Mouse (Mus musculus) intestine, postnatal 0 days (tissue): ENCODE measurements around the gene Ccnb3. TPM values are rescaled to one million over a fixed set of nuclear protein-coding genes. Genes with fewer than 3 reads are reported as not detected.

Source experiments
- ATAC-seq: fragments of 200-750 bp; cut with Nextera tagmentation; 2 replicates; pipeline ENCODE4 v1.8.0; 2017; ENCODE audit warnings: mild to moderate bottlenecking, moderate TSS enrichment, moderate library complexity
- H3K27ac ChIP-seq: fragments of 300-500 bp; sonication (generic); 2 replicates; pipeline ENCODE4 v1.5.1; 2014; ENCODE audit warnings: mild to moderate bottlenecking, low read depth, low read length, moderate library complexity
- H3K27me3 ChIP-seq: fragments of 300-500 bp; sonication (generic); replicated peaks from 2 replicates; pipeline ENCODE4 v1.6.1; 2014; ENCODE audit warnings: low read length, mixed read lengths; ENCODE audit not compliant: control insufficient read depth, insufficient read depth
- H3K36me3 ChIP-seq: fragments of 300-500 bp; sonication (generic); 2 replicates; pipeline ENCODE4 v1.6.1; 2014; ENCODE audit warnings: mild to moderate bottlenecking, moderate library complexity; ENCODE audit not compliant: control insufficient read depth, insufficient read depth
- H3K4me1 ChIP-seq: fragments of 300-500 bp; sonication (generic); replicated peaks from 2 replicates; pipeline ENCODE4 v1.6.1; 2014; ENCODE audit warnings: antibody characterized with exemption, low read length, mixed read lengths; ENCODE audit not compliant: control insufficient read depth, insufficient read depth
- H3K4me2 ChIP-seq: fragments of 300-500 bp; sonication (generic); replicated peaks from 2 replicates; pipeline ENCODE4 v1.6.1; 2014; ENCODE audit warnings: low read depth, mild to moderate bottlenecking, moderate library complexity
- H3K4me3 ChIP-seq: fragments of 300-500 bp; sonication (generic); 2 replicates; pipeline ENCODE4 v1.5.1; 2014; ENCODE audit warnings: low read depth, low read length
- H3K9ac ChIP-seq: fragments of 300-500 bp; sonication (generic); 2 replicates; pipeline ENCODE4 v1.6.1; 2014; ENCODE audit warnings: mild to moderate bottlenecking, low read depth, low read length
- H3K9me3 ChIP-seq: fragments of 300-500 bp; sonication (generic); 2 replicates; pipeline ENCODE4 v1.6.1; 2016; ENCODE audit warnings: mixed run types; ENCODE audit not compliant: control insufficient read depth
- CTCF ChIP-seq: sonication (generic); IDR thresholded peaks from 2 replicates; pipeline ENCODE4 v1.5.1; 2016; ENCODE audit warnings: low read depth, mild to moderate bottlenecking, control low read depth, antibody characterized with exemption, moderate library complexity
- WGBS: fragments of 180-500 bp; shearing (Covaris S2); extraction: QIAGEN DNeasy Blood & Tissue Kit; methylation state at CpG from one replicate; pipeline ENCODE4 v1.1.7; 2014; 5-methylcytosine and 5-hydroxymethylcytosine counted together
- polyA plus RNA-seq: library from polyadenylated mRNA; unstranded; fragments of >200 nt; fragmentation: Nextera tagmentation; extraction: Ambion mirVana; gene quantifications from 2 replicates; pipeline ENCODE4 v1.2.1, GENCODE M21; 2015

Gene Ccnb3
- not detected in 2 replicates for polyA plus RNA-seq

GRCm38 (mm10) chrX:7041519-7041918 lies at the start of gene Ccnb3:
Gene Ccnb3 (minus strand): TSS chrX:7041619.
- Histone ChIP-seq H3K36me3 (no peaks in the 10 kb centered on the region), H3K4me1 (no peaks in the 10 kb centered on the region), H3K9ac (no peak within 1 kb of the TSS), H3K9me3 (no peaks in the 10 kb centered on the region), H3K4me3 (no peak within 1 kb of the TSS), H3K27ac (no peak within 1 kb of the TSS), H3K27me3 (no peaks in the 10 kb centered on the region), H3K4me2 (no peak within 1 kb of the TSS)
- TF ChIP-seq CTCF, result no peak
- ATAC-seq, result no peak
- 93% methylated on average over 19 of the region's 19 CpGs for WGBS

- Histone ChIP-seq H3K4me3 (no peak overlapping the region), H3K4me1 (no peaks in the 10 kb centered on the region), H3K9ac (no peak overlapping the region), H3K27ac (no peak overlapping the region), H3K27me3 (no peaks in the 10 kb centered on the region), H3K36me3 (no peaks in the 10 kb centered on the region), H3K9me3 (no peaks in the 10 kb centered on the region), H3K4me2 (no peak overlapping the region)
- no peak for ATAC-seq
- TF ChIP-seq CTCF, result no peak
These were observed 48.9 kb upstream of the Ccnb3 start for GRCm38 (mm10) chrX:7090323-7090722.

GRCm38 (mm10) chrX:7085878-7086277 lies 44.5 kb upstream of the Ccnb3 start:
- no peak overlapping the region for H3K4me3 ChIP-seq
- no peak for TF ChIP-seq CTCF
- no peak for ATAC-seq
- 71% methylated on average over 1 of the region's 1 CpGs for WGBS
- no peak overlapping the region for H3K9ac ChIP-seq
- no peak overlapping the region for H3K27ac ChIP-seq
- no peaks in the 10 kb centered on the region for H3K36me3 ChIP-seq
- H3K27me3 ChIP-seq, result no peaks in the 10 kb centered on the region
- H3K9me3 ChIP-seq, result no peaks in the 10 kb centered on the region
- H3K4me1 ChIP-seq, result no peaks in the 10 kb centered on the region
- no peak overlapping the region for H3K4me2 ChIP-seq

- H3K27ac ChIP-seq, result no peak overlapping the region
- no peak for TF ChIP-seq CTCF
- H3K9me3 ChIP-seq, result no peaks in the 10 kb centered on the region
- no peak for ATAC-seq
- H3K4me3 ChIP-seq, result no peak overlapping the region
- no peak overlapping the region for H3K4me2 ChIP-seq
- no peak overlapping the region for H3K9ac ChIP-seq
- no peaks in the 10 kb centered on the region for H3K27me3 ChIP-seq
- H3K4me1 ChIP-seq, result no peaks in the 10 kb centered on the region
- 74% methylated on average over 6 of the region's 6 CpGs for WGBS
- no peaks in the 10 kb centered on the region for H3K36me3 ChIP-seq
These were observed 38.5 kb upstream of the Ccnb3 start for GRCm38 (mm10) chrX:7079820-7080429.

GRCm38 (mm10) chrX:7068002-7068401 lies 26.6 kb upstream of the Ccnb3 start:
- ATAC-seq, result no peak
- H3K4me1 ChIP-seq, result no peaks in the 10 kb centered on the region

DNA sequence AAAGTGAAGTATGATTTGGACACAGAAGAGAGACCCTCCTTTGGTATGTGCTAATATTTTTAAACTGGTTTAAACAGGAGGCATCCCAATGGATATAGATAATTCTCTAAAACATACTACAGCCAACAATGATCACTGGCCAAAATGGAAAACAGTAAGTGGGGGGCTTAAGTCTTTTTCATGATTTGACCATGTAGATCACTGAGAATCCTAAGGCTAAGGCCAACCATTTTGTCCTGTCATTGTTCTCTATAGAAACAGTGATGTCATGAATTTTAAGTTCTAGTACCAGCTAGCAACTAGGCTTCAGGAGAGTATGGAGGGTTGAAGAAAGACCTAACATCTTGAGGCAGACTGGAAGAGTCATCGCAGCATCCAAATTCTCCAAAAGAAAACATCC lies 25.8 kb upstream of the Ccnb3 start, which contains the start of gene Akap4:
Akap4 (plus strand) TSS at position 301 of the 400 bp plus-strand sequence.
- H3K4me2 ChIP-seq, result no peak within 1 kb of the TSS
- H3K27me3 ChIP-seq, result no peaks in the 10 kb centered on the region
- WGBS, result 93% methylated on average over 1 of the region's 1 CpGs
- no peak for TF ChIP-seq CTCF
- H3K4me1 ChIP-seq, result no peaks in the 10 kb centered on the region
- no peak within 1 kb of the TSS for H3K9ac ChIP-seq
- H3K9me3 ChIP-seq, result no peaks in the 10 kb centered on the region
- ATAC-seq, result no peak
- no peak within 1 kb of the TSS for H3K4me3 ChIP-seq
- no peak within 1 kb of the TSS for H3K27ac ChIP-seq
- no peaks in the 10 kb centered on the region for H3K36me3 ChIP-seq

More at GRCm38 (mm10) chrX:7068002-7068401, 26.6 kb upstream of the Ccnb3 start:
- Histone ChIP-seq H3K4me3 (no peak overlapping the region), H3K27me3 (no peaks in the 10 kb centered on the region), H3K4me2 (no peak overlapping the region), H3K9ac (no peak overlapping the region), H3K27ac (no peak overlapping the region), H3K36me3 (no peaks in the 10 kb centered on the region), H3K9me3 (no peaks in the 10 kb centered on the region)
- TF ChIP-seq CTCF, result no peak
- 71% methylated on average over 2 of the region's 2 CpGs for WGBS
